Mouse (Mus musculus): Measurements from ENCODE around the gene Ctu2. TPM values are rescaled to one million over a fixed set of nuclear protein-coding genes. Genes with fewer than 3 reads are reported as not detected.

Gene Ctu2
- polyA plus RNA-seq (2015; fragmentation: Nextera tagmentation; extraction: Ambion mirVana) = 69.2 and 69.6 TPM in 2 replicates

GRCm38 (mm10) chr8:122475580-122476320 is at the start of gene Ctu2, which contains the start of gene Rnf166:
TSS of gene Ctu2 (plus strand) at chr8:122476143.
TSS of gene Rnf166 (minus strand) at chr8:122476064.
- Histone ChIP-seq H3K27me3 (no peaks in the 10 kb centered on the region), H3K4me3 (peak within 1 kb of the TSS; percentile 97), H3K27ac (peak within 1 kb of the TSS; percentile 88), H3K9me3 (no peaks in the 10 kb centered on the region), H3K4me2 (peak within 1 kb of the TSS; percentile 98), H3K4me1 (replicated peaks) (peaks cover 29% of the 10 kb centered on the region), H3K9ac (peak within 1 kb of the TSS; percentile 97), H3K36me3 (peaks cover 56% of the 10 kb centered on the region)
- peak; percentile 93 for ATAC-seq (ENCODE audit: low FRiP score)
- WGBS = under 1% methylated on average over 84 of the region's 103 CpGs

GRCm38 (mm10) chr8:122426145-122426544 is 49.8 kb upstream of the Ctu2 start:
- H3K27me3 ChIP-seq = no peaks in the 10 kb centered on the region
- H3K9me3 ChIP-seq = no peaks in the 10 kb centered on the region
- H3K9ac ChIP-seq = no peak overlapping the region
- peaks cover under 1% of the 10 kb centered on the region; the same call in 1 of the 2 replicates for H3K36me3 ChIP-seq
- no peak overlapping the region for H3K4me2 ChIP-seq
- ATAC-seq (ENCODE audit: low FRiP score) = no peak
- 84% methylated on average over 9 of the region's 9 CpGs for WGBS
- no peak overlapping the region for H3K4me3 ChIP-seq
- H3K4me1 ChIP-seq (replicated peaks) = no peaks in the 10 kb centered on the region
- no peak overlapping the region for H3K27ac ChIP-seq

GRCm38 (mm10) chr8:122427607-122428006 is 48.3 kb upstream of the Ctu2 start:
- Histone ChIP-seq H3K27ac (no peak overlapping the region), H3K9me3 (no peaks in the 10 kb centered on the region), H3K9ac (no peak overlapping the region), H3K4me1 (replicated peaks) (peaks cover 12% of the 10 kb centered on the region), H3K36me3 (no peaks in the 10 kb centered on the region), H3K27me3 (peaks cover 12% of the 10 kb centered on the region), H3K4me2 (no peak overlapping the region), H3K4me3 (no peak overlapping the region)
- 89% methylated on average over 7 of the region's 7 CpGs for WGBS
- no peak for ATAC-seq (ENCODE audit: low FRiP score)

- no peak overlapping the region for H3K27ac ChIP-seq
- 94% methylated on average over 9 of the region's 9 CpGs for WGBS
- H3K4me1 ChIP-seq (replicated peaks) = peaks cover 17% of the 10 kb centered on the region
- H3K27me3 ChIP-seq = peaks cover 17% of the 10 kb centered on the region
- no peaks in the 10 kb centered on the region for H3K9me3 ChIP-seq
- ATAC-seq (ENCODE audit: low FRiP score) = no peak
- H3K4me2 ChIP-seq = no peak overlapping the region
- no peak overlapping the region for H3K4me3 ChIP-seq
- H3K36me3 ChIP-seq = no peaks in the 10 kb centered on the region
- H3K9ac ChIP-seq = no peak overlapping the region
These were observed 47.8 kb upstream of the Ctu2 start for GRCm38 (mm10) chr8:122428163-122428562.

GRCm38 (mm10) chr8:122430058-122430636 is 45.8 kb upstream of the Ctu2 start:
- no peak overlapping the region for H3K4me2 ChIP-seq
- no peak overlapping the region for H3K27ac ChIP-seq
- no peak for ATAC-seq (ENCODE audit: low FRiP score)
- no peak overlapping the region for H3K4me3 ChIP-seq
- H3K4me1 ChIP-seq (replicated peaks) = peaks cover 17% of the 10 kb centered on the region
- peaks cover 19% of the 10 kb centered on the region for H3K36me3 ChIP-seq
- H3K27me3 ChIP-seq = peaks cover 19% of the 10 kb centered on the region
- no peaks in the 10 kb centered on the region for H3K9me3 ChIP-seq
- no peak overlapping the region for H3K9ac ChIP-seq
- 85% methylated on average over 10 of the region's 10 CpGs for WGBS

- H3K4me2 ChIP-seq = no peak overlapping the region
- peaks cover 19% of the 10 kb centered on the region for H3K27me3 ChIP-seq
- H3K4me3 ChIP-seq = no peak overlapping the region
- no peak for ATAC-seq (ENCODE audit: low FRiP score)
- peaks cover 17% of the 10 kb centered on the region for H3K4me1 ChIP-seq (replicated peaks)
- H3K36me3 ChIP-seq = peaks cover 24% of the 10 kb centered on the region
- H3K9me3 ChIP-seq = no peaks in the 10 kb centered on the region; the same call in 1 of the 2 replicates
- WGBS = 79% methylated on average over 3 of the region's 3 CpGs
- H3K9ac ChIP-seq = no peak overlapping the region
- no peak overlapping the region for H3K27ac ChIP-seq
These were observed 45.3 kb upstream of the Ctu2 start for GRCm38 (mm10) chr8:122430646-122431045.

- peaks cover 37% of the 10 kb centered on the region for H3K36me3 ChIP-seq
- H3K27ac ChIP-seq = peak overlapping the region; percentile 3
- WGBS = 38% methylated on average over 18 of the region's 18 CpGs
- H3K9ac ChIP-seq = peak overlapping the region; percentile 65
- ATAC-seq (ENCODE audit: low FRiP score) = no peak
- H3K4me2 ChIP-seq = peak overlapping the region; percentile 59
- peak overlapping the region; percentile 37 for H3K4me3 ChIP-seq
- H3K27me3 ChIP-seq = peaks cover 19% of the 10 kb centered on the region
- no peaks in the 10 kb centered on the region; the same call in 1 of the 2 replicates for H3K9me3 ChIP-seq
- peaks cover 17% of the 10 kb centered on the region for H3K4me1 ChIP-seq (replicated peaks)
These were observed 44.1 kb upstream of the Ctu2 start for GRCm38 (mm10) chr8:122431694-122432442.

- ATAC-seq (ENCODE audit: low FRiP score) = peak; percentile 79
- WGBS = 5% methylated on average over 45 of the region's 45 CpGs
- Histone ChIP-seq H3K4me3 (peak within 1 kb of the TSS; percentile 37), H3K36me3 (peaks cover 45% of the 10 kb centered on the region), H3K27ac (peak within 1 kb of the TSS; percentile 3), H3K9ac (peak within 1 kb of the TSS; percentile 65), H3K4me1 (replicated peaks) (peaks cover 17% of the 10 kb centered on the region), H3K9me3 (no peaks in the 10 kb centered on the region; the same call in 1 of the 2 replicates), H3K27me3 (peaks cover 19% of the 10 kb centered on the region), H3K4me2 (peak within 1 kb of the TSS; percentile 59)
These were observed 43.3 kb upstream of the Ctu2 start, which contains the start of gene Cyba for GRCm38 (mm10) chr8:122432443-122433268. TSS of gene Cyba (minus strand) at chr8:122432930.

- H3K27me3 ChIP-seq = peaks cover 19% of the 10 kb centered on the region
These were observed 42.6 kb upstream of the Ctu2 start for GRCm38 (mm10) chr8:122433269-122433905.

GRCm38 (mm10) chr8:122435375-122435774 is 40.6 kb upstream of the Ctu2 start:
- Histone ChIP-seq H3K27me3 (peaks cover 19% of the 10 kb centered on the region), H3K9ac (no peak overlapping the region), H3K4me2 (no peak overlapping the region), H3K9me3 (no peaks in the 10 kb centered on the region; the same call in 1 of the 2 replicates), H3K4me3 (no peak overlapping the region), H3K36me3 (peaks cover 68% of the 10 kb centered on the region), H3K4me1 (replicated peaks) (peaks cover 17% of the 10 kb centered on the region), H3K27ac (no peak overlapping the region)
- 90% methylated on average over 6 of the region's 6 CpGs for WGBS
- ATAC-seq (ENCODE audit: low FRiP score) = no peak

More at GRCm38 (mm10) chr8:122433269-122433905, 42.6 kb upstream of the Ctu2 start:
- Histone ChIP-seq H3K4me3 (no peak overlapping the region), H3K27ac (no peak overlapping the region), H3K9me3 (no peaks in the 10 kb centered on the region; the same call in 1 of the 2 replicates), H3K4me2 (no peak overlapping the region; the same call in 1 of the 2 replicates), H3K9ac (no peak overlapping the region), H3K36me3 (peaks cover 52% of the 10 kb centered on the region), H3K4me1 (replicated peaks) (peaks cover 17% of the 10 kb centered on the region)
- peak; percentile 40; the same call in 1 of the 2 replicates for ATAC-seq (ENCODE audit: low FRiP score)
- 69% methylated on average over 11 of the region's 11 CpGs for WGBS

- Histone ChIP-seq H3K9me3 (no peaks in the 10 kb centered on the region; the same call in 1 of the 2 replicates), H3K27me3 (peaks cover 19% of the 10 kb centered on the region), H3K4me1 (replicated peaks) (peaks cover 17% of the 10 kb centered on the region), H3K27ac (no peak overlapping the region), H3K4me2 (no peak overlapping the region), H3K36me3 (peaks cover 68% of the 10 kb centered on the region), H3K9ac (no peak overlapping the region), H3K4me3 (no peak overlapping the region)
- 94% methylated on average over 9 of the region's 9 CpGs for WGBS
- ATAC-seq (ENCODE audit: low FRiP score) = no peak
These were observed 39.8 kb upstream of the Ctu2 start for GRCm38 (mm10) chr8:122436146-122436545.
